Mouse (Mus musculus) kidney, postnatal 4 days (tissue): Measurements from ENCODE around the gene Gm17268.
A peak's percentile ranks its signal among the peaks of the same experiment; 100 is the strongest.

Experiments
- DNase-seq, 2 experiments: peaks; one replicate each; pipeline ENCODE4 v3.0.0; 2021; ENCODE audit warnings: mixed read lengths in 2 of 2

Gm17268 gene

GRCm38 (mm10) chr11:82030171-82030570 is 8.2 kb downstream of the Gm17268 start:
- DNase-seq: no peak

- no peak for DNase-seq
Observed at GRCm38 (mm10) chr11:82023769-82024168, 14.6 kb downstream of the Gm17268 start.

- no peak for DNase-seq
Observed at GRCm38 (mm10) chr11:82022504-82023056, 15.8 kb downstream of the Gm17268 start.

GRCm38 (mm10) chr11:82021406-82021805 is 17.0 kb downstream of the Gm17268 start:
- DNase-seq: no peak

- DNase-seq: no peak
Observed at GRCm38 (mm10) chr11:82019793-82020192, 18.6 kb downstream of the Gm17268 start.

- DNase-seq: no peak
Observed at GRCm38 (mm10) chr11:82019389-82019788, 19.0 kb downstream of the Gm17268 start.

GRCm38 (mm10) chr11:82016181-82016780 is 22.1 kb downstream of the Gm17268 start:
- DNase-seq: no peak

GRCm38 (mm10) chr11:82015066-82015465 is 23.3 kb downstream of the Gm17268 start:
- DNase-seq: no peak

GRCm38 (mm10) chr11:82013756-82014155 is 24.6 kb downstream of the Gm17268 start:
- no peak for DNase-seq

- no peak for DNase-seq
Observed at GRCm38 (mm10) chr11:82011411-82012193, 26.8 kb downstream of the Gm17268 start.

GRCm38 (mm10) chr11:82010115-82010514 is 28.2 kb downstream of the Gm17268 start:
- DNase-seq: no peak

GRCm38 (mm10) chr11:82006796-82007423 is 31.5 kb downstream of the Gm17268 start:
- peak; percentile 56 to 65 for DNase-seq

GRCm38 (mm10) chr11:82004810-82005209 is 33.6 kb downstream of the Gm17268 start:
- DNase-seq: no peak

GRCm38 (mm10) chr11:82000581-82000980 is 37.8 kb downstream of the Gm17268 start:
- no peak for DNase-seq

- no peak for DNase-seq
Observed at GRCm38 (mm10) chr11:81999469-81999868, 38.9 kb downstream of the Gm17268 start.

- no peak for DNase-seq
Observed at GRCm38 (mm10) chr11:81998646-81999045, 39.7 kb downstream of the Gm17268 start.

- DNase-seq: no peak
Observed at GRCm38 (mm10) chr11:81997085-81997484, 41.3 kb downstream of the Gm17268 start.

GRCm38 (mm10) chr11:81996172-81996841 is 42.1 kb downstream of the Gm17268 start:
- DNase-seq: peak; percentile 76 to 79

GRCm38 (mm10) chr11:81983146-81983545 is 55.2 kb downstream of the Gm17268 start:
- DNase-seq: peak; percentile 64 to 70

- DNase-seq: peak; percentile 12 to 22
Observed at GRCm38 (mm10) chr11:81982191-81982590, 56.2 kb downstream of the Gm17268 start.
